Mouse (Mus musculus) limb, embryonic 15.5 days (tissue): ENCODE measurements around the gene Scel. TPM values are rescaled to one million over a fixed set of nuclear protein-coding genes. Genes with fewer than 3 reads are reported as not detected.

Experiments
- ATAC-seq: fragments of 200-750 bp; cut with Nextera tagmentation; 2 replicates; pipeline ENCODE4 v1.8.0; 2017; ENCODE audit warnings: low read depth, moderate TSS enrichment; ENCODE audit not compliant: insufficient number of reproducible peaks, low FRiP score, low TSS enrichment
- H3K27ac ChIP-seq: fragments of 300-500 bp; sonication (generic); 2 replicates; pipeline ENCODE4 v1.5.1; 2015; ENCODE audit warnings: moderate library complexity, mild to moderate bottlenecking, inconsistent platforms
- H3K27me3 ChIP-seq: fragments of 300-500 bp; sonication (generic); 2 replicates; pipeline ENCODE4 v1.6.1; 2015; ENCODE audit warnings: inconsistent platforms
- H3K36me3 ChIP-seq: fragments of 300-500 bp; sonication (generic); 2 replicates; pipeline ENCODE4 v1.6.1; 2015; ENCODE audit warnings: inconsistent platforms
- H3K4me1 ChIP-seq: fragments of 300-500 bp; sonication (generic); 2 replicates; pipeline ENCODE4 v1.6.1; 2015; ENCODE audit warnings: inconsistent platforms
- H3K4me2 ChIP-seq: fragments of 300-500 bp; sonication (generic); 2 replicates; pipeline ENCODE4 v1.6.1; 2015; ENCODE audit warnings: mild to moderate bottlenecking, inconsistent platforms
- H3K4me3 ChIP-seq: fragments of 300-500 bp; sonication (generic); 2 replicates; pipeline ENCODE4 v1.5.1; 2015; ENCODE audit warnings: mild to moderate bottlenecking, inconsistent platforms
- H3K9ac ChIP-seq: fragments of 300-500 bp; sonication (generic); 2 replicates; pipeline ENCODE4 v1.6.1; 2015; ENCODE audit warnings: inconsistent platforms
- H3K9me3 ChIP-seq: fragments of 300-500 bp; sonication (generic); 2 replicates; pipeline ENCODE4 v1.6.1; 2016; ENCODE audit warnings: inconsistent platforms
- WGBS: fragments of 180-500 bp; shearing (Covaris S2); methylation state at CpG from one replicate; pipeline ENCODE4 v1.1.7; 2015; 5-methylcytosine and 5-hydroxymethylcytosine counted together
- polyA plus RNA-seq: library from polyadenylated mRNA; unstranded; fragments of >200 nt; fragmentation: Nextera tagmentation; extraction: Ambion mirVana; gene quantifications from 2 replicates; pipeline ENCODE4 v1.2.1, GENCODE M21; 2015

Gene Scel
- polyA plus RNA-seq, 1 experiment from 2014 or later: 33.2 TPM

GRCm38 (mm10) chr14:103550480-103550879 lies 37.3 kb downstream of the Scel start:
- no peak overlapping the region for H3K4me2 ChIP-seq
- no peaks in the 10 kb centered on the region for H3K4me1 ChIP-seq
- WGBS: 16% methylated on average over 8 of the region's 8 CpGs
- H3K36me3 ChIP-seq: no peaks in the 10 kb centered on the region
- H3K4me3 ChIP-seq: no peak overlapping the region
- H3K9me3 ChIP-seq: no peaks in the 10 kb centered on the region
- H3K27ac ChIP-seq: no peak overlapping the region
- H3K27me3 ChIP-seq: no peaks in the 10 kb centered on the region
- H3K9ac ChIP-seq: no peak overlapping the region
- ATAC-seq: no peak

GRCm38 (mm10) chr14:103550921-103551320 lies 37.8 kb downstream of the Scel start:
- H3K36me3 ChIP-seq: no peaks in the 10 kb centered on the region
- H3K4me3 ChIP-seq: no peak overlapping the region
- no peak for ATAC-seq
- no peak overlapping the region for H3K27ac ChIP-seq
- H3K4me2 ChIP-seq: no peak overlapping the region
- no peaks in the 10 kb centered on the region for H3K9me3 ChIP-seq
- WGBS: 74% methylated on average over 10 of the region's 10 CpGs
- no peaks in the 10 kb centered on the region for H3K27me3 ChIP-seq
- H3K9ac ChIP-seq: no peak overlapping the region
- no peaks in the 10 kb centered on the region for H3K4me1 ChIP-seq

GRCm38 (mm10) chr14:103551921-103552320 lies 38.8 kb downstream of the Scel start:
- Histone ChIP-seq H3K4me3 (no peak overlapping the region), H3K4me2 (no peak overlapping the region), H3K27ac (no peak overlapping the region), H3K4me1 (no peaks in the 10 kb centered on the region), H3K36me3 (no peaks in the 10 kb centered on the region), H3K9ac (no peak overlapping the region), H3K27me3 (no peaks in the 10 kb centered on the region), H3K9me3 (no peaks in the 10 kb centered on the region)
- ATAC-seq: no peak
- 61% methylated on average over 4 of the region's 4 CpGs for WGBS

GRCm38 (mm10) chr14:103552379-103552778 lies 39.2 kb downstream of the Scel start:
- H3K4me2 ChIP-seq: no peak overlapping the region
- H3K9me3 ChIP-seq: no peaks in the 10 kb centered on the region
- H3K9ac ChIP-seq: no peak overlapping the region
- H3K36me3 ChIP-seq: no peaks in the 10 kb centered on the region
- no peaks in the 10 kb centered on the region for H3K4me1 ChIP-seq
- H3K4me3 ChIP-seq: no peak overlapping the region
- 53% methylated on average over 4 of the region's 4 CpGs for WGBS
- ATAC-seq: no peak
- no peak overlapping the region for H3K27ac ChIP-seq
- H3K27me3 ChIP-seq: no peaks in the 10 kb centered on the region

GRCm38 (mm10) chr14:103556609-103557008 lies 43.5 kb downstream of the Scel start:
- H3K36me3 ChIP-seq: no peaks in the 10 kb centered on the region
- no peak overlapping the region for H3K4me2 ChIP-seq
- H3K9ac ChIP-seq: no peak overlapping the region
- no peak for ATAC-seq
- WGBS: 34% methylated on average over 5 of the region's 5 CpGs
- H3K9me3 ChIP-seq: no peaks in the 10 kb centered on the region
- no peak overlapping the region for H3K27ac ChIP-seq
- H3K4me3 ChIP-seq: no peak overlapping the region
- H3K4me1 ChIP-seq: no peaks in the 10 kb centered on the region
- H3K27me3 ChIP-seq: no peaks in the 10 kb centered on the region

- H3K4me3 ChIP-seq: no peak overlapping the region
- no peaks in the 10 kb centered on the region for H3K4me1 ChIP-seq
- H3K4me2 ChIP-seq: no peak overlapping the region
- no peak overlapping the region for H3K9ac ChIP-seq
- ATAC-seq: no peak
- H3K9me3 ChIP-seq: no peaks in the 10 kb centered on the region
- H3K27ac ChIP-seq: no peak overlapping the region
- no peaks in the 10 kb centered on the region for H3K27me3 ChIP-seq
- H3K36me3 ChIP-seq: no peaks in the 10 kb centered on the region
- 47% methylated on average over 8 of the region's 8 CpGs for WGBS
These were observed 48.4 kb downstream of the Scel start for GRCm38 (mm10) chr14:103561383-103562096.

GRCm38 (mm10) chr14:103567957-103568356 lies 54.8 kb downstream of the Scel start:
- ATAC-seq: no peak
- H3K4me1 ChIP-seq: no peaks in the 10 kb centered on the region
- no peak overlapping the region for H3K4me2 ChIP-seq
- H3K9me3 ChIP-seq: no peaks in the 10 kb centered on the region
- WGBS: 42% methylated on average over 1 of the region's 1 CpGs
- no peaks in the 10 kb centered on the region for H3K36me3 ChIP-seq
- no peak overlapping the region for H3K9ac ChIP-seq
- no peak overlapping the region for H3K27ac ChIP-seq
- H3K4me3 ChIP-seq: no peak overlapping the region
- no peaks in the 10 kb centered on the region for H3K27me3 ChIP-seq

- H3K4me2 ChIP-seq: no peak overlapping the region
- ATAC-seq: no peak
- no peak overlapping the region for H3K27ac ChIP-seq
- no peak overlapping the region for H3K4me3 ChIP-seq
- no peak overlapping the region for H3K9ac ChIP-seq
- no peaks in the 10 kb centered on the region for H3K27me3 ChIP-seq
- WGBS: 58% methylated on average over 2 of the region's 2 CpGs
- no peaks in the 10 kb centered on the region for H3K4me1 ChIP-seq
- H3K36me3 ChIP-seq: no peaks in the 10 kb centered on the region
- H3K9me3 ChIP-seq: no peaks in the 10 kb centered on the region
These were observed 55.3 kb downstream of the Scel start for GRCm38 (mm10) chr14:103568433-103568832.

- Histone ChIP-seq H3K9ac (no peak overlapping the region), H3K27me3 (no peaks in the 10 kb centered on the region), H3K4me1 (no peaks in the 10 kb centered on the region), H3K4me2 (no peak overlapping the region), H3K36me3 (no peaks in the 10 kb centered on the region), H3K27ac (no peak overlapping the region), H3K4me3 (no peak overlapping the region), H3K9me3 (no peaks in the 10 kb centered on the region)
- 85% methylated on average over 13 of the region's 13 CpGs for WGBS
- no peak for ATAC-seq
These were observed 58.6 kb downstream of the Scel start for GRCm38 (mm10) chr14:103571598-103572320.

- H3K4me3 ChIP-seq: no peak overlapping the region
- 75% methylated on average over 7 of the region's 7 CpGs for WGBS
- H3K9me3 ChIP-seq: no peaks in the 10 kb centered on the region
- no peak overlapping the region for H3K27ac ChIP-seq
- no peaks in the 10 kb centered on the region for H3K4me1 ChIP-seq
- H3K4me2 ChIP-seq: no peak overlapping the region
- no peak overlapping the region for H3K9ac ChIP-seq
- no peaks in the 10 kb centered on the region for H3K27me3 ChIP-seq
- no peak for ATAC-seq
- no peaks in the 10 kb centered on the region for H3K36me3 ChIP-seq
These were observed 62.7 kb downstream of the Scel start for GRCm38 (mm10) chr14:103575854-103576253.

- Histone ChIP-seq H3K36me3 (no peaks in the 10 kb centered on the region), H3K4me3 (no peak overlapping the region), H3K4me1 (peaks cover 3% of the 10 kb centered on the region; the same call in 1 of the 2 replicates), H3K4me2 (no peak overlapping the region), H3K27me3 (no peaks in the 10 kb centered on the region), H3K9ac (no peak overlapping the region), H3K9me3 (no peaks in the 10 kb centered on the region), H3K27ac (no peak overlapping the region)
- no peak for ATAC-seq
These were observed 63.9 kb downstream of the Scel start for GRCm38 (mm10) chr14:103577011-103577410.

- Histone ChIP-seq H3K9ac (no peak overlapping the region), H3K9me3 (no peaks in the 10 kb centered on the region), H3K4me3 (no peak overlapping the region), H3K4me1 (peaks cover 3% of the 10 kb centered on the region; the same call in 1 of the 2 replicates), H3K27ac (no peak overlapping the region), H3K27me3 (no peaks in the 10 kb centered on the region), H3K36me3 (no peaks in the 10 kb centered on the region), H3K4me2 (no peak overlapping the region)
- 26% methylated on average over 4 of the region's 4 CpGs for WGBS
- no peak for ATAC-seq
These were observed 73.5 kb downstream of the Scel start for GRCm38 (mm10) chr14:103586662-103587061.
